Mouse (Mus musculus) kidney, postnatal 25 days (tissue): ENCODE results near the gene Prkd3.

Experiments used
- DNase-seq, 2 experiments: peaks; one replicate each; pipeline ENCODE4 v3.0.0; 2021; ENCODE audit warnings: mixed read lengths in 2 of 2

The Prkd3 gene

GRCm38 (mm10) chr17:78999189-78999588 lies 21.4 kb downstream of the Prkd3 start:
- DNase-seq = no peak

- no peak for DNase-seq
Measured at GRCm38 (mm10) chr17:78998130-78998529, 22.5 kb downstream of the Prkd3 start.

- DNase-seq = no peak
Measured at GRCm38 (mm10) chr17:78994931-78995820, 25.4 kb downstream of the Prkd3 start.

- DNase-seq = no peak
Measured at GRCm38 (mm10) chr17:78994382-78994781, 26.2 kb downstream of the Prkd3 start.

- DNase-seq = no peak
Measured at GRCm38 (mm10) chr17:78993670-78994069, 26.9 kb downstream of the Prkd3 start.

- DNase-seq = no peak
Measured at GRCm38 (mm10) chr17:78992303-78993027, 28.2 kb downstream of the Prkd3 start.

- no peak for DNase-seq
Measured at GRCm38 (mm10) chr17:78991549-78991948, 29.1 kb downstream of the Prkd3 start.

GRCm38 (mm10) chr17:78989015-78989414 lies 31.6 kb downstream of the Prkd3 start:
- DNase-seq = no peak

- no peak for DNase-seq
Measured at GRCm38 (mm10) chr17:78983736-78984135, 36.9 kb downstream of the Prkd3 start.

- no peak for DNase-seq
Measured at GRCm38 (mm10) chr17:78983166-78983565, 37.5 kb downstream of the Prkd3 start.

GRCm38 (mm10) chr17:78968500-78968899 lies 52.1 kb downstream of the Prkd3 start:
- DNase-seq = no peak

- no peak for DNase-seq
Measured at GRCm38 (mm10) chr17:78966092-78966883, 54.3 kb downstream of the Prkd3 start.

- DNase-seq = no peak
Measured at GRCm38 (mm10) chr17:78964387-78964786, 56.2 kb downstream of the Prkd3 start.

GRCm38 (mm10) chr17:78959473-78959872 lies 61.1 kb downstream of the Prkd3 start:
- no peak for DNase-seq

- DNase-seq = no peak
Measured at GRCm38 (mm10) chr17:78953240-78953639, 67.4 kb downstream of the Prkd3 start.

GRCm38 (mm10) chr17:78952070-78952469 lies 68.5 kb downstream of the Prkd3 start:
- DNase-seq = no peak

GRCm38 (mm10) chr17:78951225-78951624 lies 69.4 kb downstream of the Prkd3 start:
- no peak for DNase-seq

- no peak for DNase-seq
Measured at GRCm38 (mm10) chr17:78942579-78942978, 78.0 kb downstream of the Prkd3 start.

GRCm38 (mm10) chr17:78938927-78939326 lies 81.7 kb downstream of the Prkd3 start:
- no peak for DNase-seq

GRCm38 (mm10) chr17:78937229-78937853 lies 83.3 kb downstream of the Prkd3 start:
- no peak for DNase-seq

- DNase-seq = peak; percentile 98
Measured at GRCm38 (mm10) chr17:78936466-78937228, 84.0 kb downstream of the Prkd3 start, which contains the start of the genes Cebpz and Ndufaf7. Gene Cebpz (minus strand): TSS chr17:78937066. Gene Ndufaf7 (plus strand): TSS chr17:78937136.

GRCm38 (mm10) chr17:78935857-78936256 lies 84.8 kb downstream of the Prkd3 start:
- DNase-seq = no peak
